Mouse (Mus musculus): Measurements from ENCODE around the gene Gm13539. TPM values are rescaled to one million over a fixed set of nuclear protein-coding genes. Genes with fewer than 3 reads are reported as not detected.
"Not testable (repeated sequence)": the region's sequence is repeated elsewhere in the genome, so short reads cannot be mapped to it uniquely, and the experiment has no call there.

The Gm13539 gene
- polyA plus RNA-seq (2015; fragmentation: Nextera tagmentation; extraction: Ambion mirVana), result not detected in 2 replicates

DNA sequence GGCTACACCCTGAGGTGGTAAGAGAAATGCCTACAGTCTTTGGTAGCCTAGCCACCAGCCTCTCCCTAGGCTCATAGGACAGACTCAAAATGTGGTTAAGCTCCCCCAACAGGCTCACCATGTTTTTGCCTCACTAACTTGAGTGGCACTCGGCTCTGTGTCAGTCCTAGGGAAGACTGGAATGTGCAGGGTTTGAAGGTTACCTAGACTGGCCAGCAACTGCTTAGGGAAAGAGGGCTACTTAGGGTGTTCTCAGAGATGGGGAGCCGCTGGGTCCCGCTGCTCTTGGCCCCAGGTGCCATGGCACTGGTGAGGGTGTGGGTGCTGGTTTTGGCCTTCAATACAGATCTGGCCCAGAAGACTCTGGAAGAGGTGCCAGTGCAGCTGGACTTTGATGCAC, at the start of gene Gm13539:
TSS of gene Gm13539 (plus strand) at position 301 of the 400 bp plus-strand sequence.
- 77% methylated on average over 3 of the region's 3 CpGs for WGBS
- Histone ChIP-seq H3K4me3 (no peak within 1 kb of the TSS), H3K27me3 (replicated peaks) (peaks cover 10% of the 10 kb centered on the region; the same call in 1 of the 2 replicates), H3K36me3 (no peaks in the 10 kb centered on the region), H3K9me3 (no peaks in the 10 kb centered on the region), H3K9ac (no peak within 1 kb of the TSS), H3K4me1 (no peaks in the 10 kb centered on the region), H3K4me2 (no peak within 1 kb of the TSS), H3K27ac (replicated peaks) (no peak within 1 kb of the TSS)
- no peak for ATAC-seq (ENCODE audit: extremely low read depth, insufficient number of reproducible peaks, low FRiP score, low TSS enrichment)

DNA sequence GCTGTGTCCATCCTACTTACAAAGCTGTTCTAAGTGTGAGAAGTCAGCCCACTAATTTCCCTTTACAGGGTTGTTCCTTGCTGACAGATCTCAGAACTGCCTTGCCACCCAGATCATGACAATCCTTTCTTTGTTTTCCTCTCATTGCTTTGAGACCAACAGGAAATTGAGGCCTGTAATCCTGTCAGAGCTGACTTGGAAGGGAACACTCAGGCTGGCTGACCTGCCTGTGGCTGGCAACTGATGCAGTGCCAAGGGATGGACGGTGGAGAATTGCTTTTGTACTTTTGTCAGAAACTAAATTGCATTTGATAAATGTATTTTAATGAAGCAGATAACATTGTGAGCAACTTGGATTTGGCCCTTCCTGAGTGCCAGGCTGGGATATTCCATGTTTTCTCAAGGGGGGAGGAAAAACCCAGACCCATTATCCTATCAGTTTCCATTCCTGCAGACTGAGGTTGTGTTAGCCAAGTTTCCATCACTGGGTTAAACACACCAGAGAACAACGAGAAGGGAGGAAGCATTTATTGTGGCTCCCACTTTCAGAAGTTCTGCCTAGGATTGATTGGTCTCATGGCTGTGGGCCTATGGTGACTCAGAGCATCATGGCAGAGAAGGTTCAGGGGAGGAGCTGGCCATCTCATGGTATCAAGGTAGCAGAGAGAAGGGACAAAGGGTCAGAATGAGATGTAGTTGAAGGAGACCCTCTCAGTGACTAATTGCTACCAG, 48.7 kb upstream of the Gm13539 start:
- peak overlapping the region; percentile 6 for H3K27ac ChIP-seq (replicated peaks)
- no peak for ATAC-seq (ENCODE audit: extremely low read depth, insufficient number of reproducible peaks, low FRiP score, low TSS enrichment)
- H3K4me2 ChIP-seq, result no peak overlapping the region
- H3K9me3 ChIP-seq, result 0 out of 2 replicates have a peak, but pooled peaks cover 3% of the 10 kb centered on the region
- no peak overlapping the region for H3K9ac ChIP-seq
- no peak overlapping the region for H3K4me3 ChIP-seq
- H3K36me3 ChIP-seq, result no peaks in the 10 kb centered on the region
- H3K27me3 ChIP-seq (replicated peaks), result no peaks in the 10 kb centered on the region
- no peaks in the 10 kb centered on the region for H3K4me1 ChIP-seq
- 41% methylated on average over 2 of the region's 2 CpGs for WGBS

DNA sequence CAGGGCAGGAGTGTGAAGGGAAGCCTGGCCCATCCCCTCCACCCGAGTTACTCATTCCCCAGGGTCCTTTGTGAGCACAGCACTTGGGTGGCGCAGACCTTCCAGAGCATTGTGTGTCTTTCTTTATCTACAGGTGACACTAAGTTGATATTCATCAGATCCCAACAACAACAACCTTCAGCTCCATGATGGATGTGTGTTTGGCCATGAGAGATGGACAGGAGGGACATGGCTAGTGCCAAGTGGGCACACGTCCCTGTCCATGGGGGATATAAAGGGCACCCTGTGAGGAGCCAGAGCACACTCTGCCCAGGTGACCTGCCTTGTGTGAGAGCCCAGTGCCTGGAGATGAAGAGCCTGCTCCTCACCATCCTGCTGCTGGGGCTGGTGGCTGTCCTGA, 45.3 kb upstream of the Gm13539 start, which contains the start of gene Obp2b:
TSS of gene Obp2b (plus strand) at position 301 of the 400 bp plus-strand sequence.
- not testable (repeated sequence) for ATAC-seq (ENCODE audit: extremely low read depth, insufficient number of reproducible peaks, low FRiP score, low TSS enrichment); H3K27me3 ChIP-seq (replicated peaks); H3K36me3 ChIP-seq; H3K27ac ChIP-seq (replicated peaks); H3K9me3 ChIP-seq; H3K9ac ChIP-seq; H3K4me2 ChIP-seq; H3K4me1 ChIP-seq; H3K4me3 ChIP-seq
- WGBS, result 65% methylated on average over 3 of the region's 3 CpGs

DNA sequence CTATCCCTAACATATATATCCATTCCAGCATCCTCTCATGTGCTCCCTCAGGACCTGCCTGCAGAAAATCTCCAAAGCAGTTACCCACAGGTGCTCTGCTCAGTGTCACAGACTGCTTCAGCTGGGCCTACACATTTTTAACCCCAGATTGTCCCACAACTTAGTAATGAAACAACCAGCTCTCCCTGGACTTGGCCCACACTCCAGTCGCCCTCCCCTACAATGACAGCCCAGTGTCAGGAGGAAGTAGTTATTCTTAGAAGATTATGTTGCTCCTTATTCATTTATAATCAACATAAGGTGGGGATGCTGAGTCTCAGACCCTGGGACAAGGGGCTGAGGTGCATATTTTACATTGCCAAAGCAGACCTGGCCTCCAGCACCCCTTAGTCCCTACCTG, 40.4 kb upstream of the Gm13539 start:
- Histone ChIP-seq H3K27me3 (replicated peaks) (no peaks in the 10 kb centered on the region), H3K4me3 (no peak overlapping the region), H3K9ac (no peak overlapping the region), H3K36me3 (no peaks in the 10 kb centered on the region), H3K4me2 (no peak overlapping the region), H3K4me1 (no peaks in the 10 kb centered on the region), H3K27ac (replicated peaks) (no peak overlapping the region), H3K9me3 (no peaks in the 10 kb centered on the region)
- WGBS, result 58% methylated on average over 1 of the region's 1 CpGs
- no peak for ATAC-seq (ENCODE audit: extremely low read depth, insufficient number of reproducible peaks, low FRiP score, low TSS enrichment)

DNA sequence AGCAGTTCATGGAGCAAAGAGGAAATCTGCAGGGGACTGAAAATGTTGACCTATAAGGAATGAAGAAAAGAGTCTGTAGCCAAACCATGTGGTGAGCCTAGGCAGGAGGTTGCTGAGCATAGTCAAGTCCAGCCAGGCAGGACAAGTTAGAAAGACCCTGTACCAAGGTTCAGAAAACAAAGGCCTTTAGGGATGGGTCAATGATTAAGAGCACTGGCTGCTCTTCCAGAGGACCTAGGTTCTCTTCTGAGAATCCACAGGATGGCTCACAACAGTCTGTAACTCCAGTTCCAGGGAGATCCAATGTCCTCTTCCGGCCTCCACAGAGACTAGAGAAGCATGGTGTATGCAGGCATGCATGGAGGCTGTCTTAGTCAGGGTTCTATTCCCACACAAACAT, 27.9 kb upstream of the Gm13539 start:
- Histone ChIP-seq H3K4me2 (no peak overlapping the region), H3K27me3 (replicated peaks) (no peaks in the 10 kb centered on the region), H3K4me3 (no peak overlapping the region), H3K36me3 (no peaks in the 10 kb centered on the region), H3K27ac (replicated peaks) (no peak overlapping the region), H3K4me1 (no peaks in the 10 kb centered on the region), H3K9me3 (peaks cover 11% of the 10 kb centered on the region), H3K9ac (no peak overlapping the region)
- ATAC-seq (ENCODE audit: extremely low read depth, insufficient number of reproducible peaks, low FRiP score, low TSS enrichment), result no peak
- 88% methylated on average over 1 of the region's 1 CpGs for WGBS

DNA sequence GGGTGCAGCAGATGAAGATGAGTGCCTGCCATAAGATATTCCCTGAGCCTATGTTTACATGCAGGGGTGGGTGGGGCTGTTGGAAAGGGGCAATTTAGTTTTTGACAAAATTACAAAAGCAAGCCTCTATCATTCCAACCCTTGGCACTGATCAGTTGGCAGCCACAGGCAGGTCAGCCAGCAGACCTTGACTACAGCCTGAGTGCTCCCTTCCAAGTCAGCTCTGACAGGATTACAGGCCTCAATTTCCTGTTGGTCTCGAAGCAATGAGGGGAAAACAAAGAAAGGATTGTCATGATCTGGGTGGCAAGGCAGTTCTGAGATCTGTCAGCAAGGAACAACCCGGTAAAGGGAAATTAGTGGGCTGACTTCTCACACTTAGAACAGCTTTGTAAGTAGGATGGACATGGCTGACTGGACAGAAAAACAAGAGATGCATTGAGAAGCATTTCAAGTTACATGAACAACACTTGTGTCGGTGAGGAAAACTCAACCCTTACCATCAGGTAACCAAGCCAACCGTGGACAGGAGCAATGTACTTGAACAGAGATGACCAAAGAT, 23.9 kb upstream of the Gm13539 start:
- Histone ChIP-seq H3K4me2 (no peak overlapping the region), H3K27me3 (replicated peaks) (no peaks in the 10 kb centered on the region), H3K4me1 (no peaks in the 10 kb centered on the region), H3K9ac (no peak overlapping the region), H3K27ac (replicated peaks) (no peak overlapping the region), H3K4me3 (no peak overlapping the region), H3K36me3 (no peaks in the 10 kb centered on the region), H3K9me3 (peaks cover 11% of the 10 kb centered on the region)
- whole genome bisulfite sequencing, result 53% methylated on average over 4 of the region's 4 CpGs
- no peak for ATAC-seq (ENCODE audit: extremely low read depth, insufficient number of reproducible peaks, low FRiP score, low TSS enrichment)

DNA sequence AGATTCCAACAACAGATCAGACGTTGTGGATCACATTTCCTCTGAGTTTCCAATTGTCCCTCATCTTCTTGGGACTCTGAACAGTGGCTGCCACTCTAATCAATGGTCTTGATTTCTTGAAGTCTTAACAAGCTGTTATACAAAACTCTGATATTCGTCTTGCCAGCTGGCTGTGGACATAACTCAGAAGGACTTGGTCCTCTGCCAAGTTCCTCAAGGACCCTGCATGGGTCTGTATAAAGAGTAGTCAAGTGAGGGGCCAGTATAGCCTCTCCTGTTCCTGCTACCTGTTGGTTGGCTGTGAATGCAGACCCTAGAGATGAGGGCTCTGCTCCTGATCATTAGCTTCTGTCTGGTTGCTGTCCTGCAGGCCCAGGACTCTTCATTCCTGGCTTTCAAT, 16.8 kb upstream of the Gm13539 start, which contains the start of gene Lcn3:
TSS of gene Lcn3 (plus strand) at position 301 of the 400 bp plus-strand sequence.
- WGBS, result 44% methylated on average over 2 of the region's 2 CpGs
- no peaks in the 10 kb centered on the region for H3K4me1 ChIP-seq
- H3K4me3 ChIP-seq, result no peak within 1 kb of the TSS
- H3K27ac ChIP-seq (replicated peaks), result no peak within 1 kb of the TSS
- no peak within 1 kb of the TSS for H3K9ac ChIP-seq
- no peak within 1 kb of the TSS for H3K4me2 ChIP-seq
- no peak for ATAC-seq (ENCODE audit: extremely low read depth, insufficient number of reproducible peaks, low FRiP score, low TSS enrichment)
- H3K36me3 ChIP-seq, result no peaks in the 10 kb centered on the region
- no peaks in the 10 kb centered on the region for H3K9me3 ChIP-seq
- H3K27me3 ChIP-seq (replicated peaks), result no peaks in the 10 kb centered on the region; the same call in 1 of the 2 replicates

DNA sequence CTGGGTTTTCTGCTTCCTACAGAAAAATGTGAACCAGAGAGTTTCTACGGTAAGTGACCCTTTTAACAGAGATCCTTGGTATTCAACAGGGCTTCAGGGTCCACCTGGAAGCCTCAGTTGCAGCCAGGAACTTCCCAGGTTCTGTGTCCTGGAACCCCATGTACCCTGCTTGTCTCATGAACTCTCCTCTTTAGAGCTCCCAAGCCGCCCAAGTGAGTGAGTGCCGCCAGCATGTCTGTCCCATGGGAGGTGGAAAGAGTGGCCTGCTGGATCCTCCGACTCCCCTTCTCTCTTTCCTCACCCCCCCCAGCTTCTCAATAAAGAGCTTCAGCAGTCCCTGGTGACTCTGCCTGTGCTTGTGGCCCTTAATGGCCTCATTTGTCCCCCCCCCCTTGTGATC, 14.3 kb upstream of the Gm13539 start:
- no peak overlapping the region for H3K27ac ChIP-seq (replicated peaks)
- no peaks in the 10 kb centered on the region for H3K9me3 ChIP-seq
- no peak overlapping the region for H3K4me3 ChIP-seq
- H3K27me3 ChIP-seq (replicated peaks), result no peaks in the 10 kb centered on the region; the same call in 1 of the 2 replicates
- H3K4me1 ChIP-seq, result no peaks in the 10 kb centered on the region
- no peak overlapping the region for H3K9ac ChIP-seq
- WGBS, result 61% methylated on average over 4 of the region's 4 CpGs
- no peaks in the 10 kb centered on the region for H3K36me3 ChIP-seq
- no peak overlapping the region for H3K4me2 ChIP-seq
- no peak for ATAC-seq (ENCODE audit: extremely low read depth, insufficient number of reproducible peaks, low FRiP score, low TSS enrichment)

DNA sequence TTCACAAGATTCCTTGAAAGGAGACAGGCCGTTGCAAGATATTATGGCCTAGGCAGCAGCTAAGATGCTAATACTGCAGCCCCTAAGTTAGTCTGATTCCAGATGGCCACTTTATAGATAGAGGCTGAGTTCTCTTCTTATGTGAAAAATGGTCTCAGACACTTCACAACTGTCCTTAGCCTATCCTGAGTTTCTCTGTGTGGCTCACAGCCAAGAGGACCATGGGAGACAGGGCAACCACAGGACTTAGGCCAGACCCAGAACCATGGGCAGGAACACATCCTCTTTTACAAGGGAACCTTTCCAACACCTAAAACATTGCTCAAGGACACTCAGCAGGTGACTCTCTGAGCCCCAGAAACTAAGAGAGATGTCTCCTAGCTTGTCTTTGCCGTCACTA, 8.6 kb upstream of the Gm13539 start:
- Histone ChIP-seq H3K27me3 (replicated peaks) (no peaks in the 10 kb centered on the region), H3K36me3 (no peaks in the 10 kb centered on the region), H3K4me2 (no peak overlapping the region), H3K9ac (no peak overlapping the region), H3K4me3 (no peak overlapping the region), H3K4me1 (no peaks in the 10 kb centered on the region), H3K27ac (replicated peaks) (no peak overlapping the region), H3K9me3 (no peaks in the 10 kb centered on the region)
- no peak for ATAC-seq (ENCODE audit: extremely low read depth, insufficient number of reproducible peaks, low FRiP score, low TSS enrichment)
- 73% methylated on average over 2 of the region's 2 CpGs for WGBS

DNA sequence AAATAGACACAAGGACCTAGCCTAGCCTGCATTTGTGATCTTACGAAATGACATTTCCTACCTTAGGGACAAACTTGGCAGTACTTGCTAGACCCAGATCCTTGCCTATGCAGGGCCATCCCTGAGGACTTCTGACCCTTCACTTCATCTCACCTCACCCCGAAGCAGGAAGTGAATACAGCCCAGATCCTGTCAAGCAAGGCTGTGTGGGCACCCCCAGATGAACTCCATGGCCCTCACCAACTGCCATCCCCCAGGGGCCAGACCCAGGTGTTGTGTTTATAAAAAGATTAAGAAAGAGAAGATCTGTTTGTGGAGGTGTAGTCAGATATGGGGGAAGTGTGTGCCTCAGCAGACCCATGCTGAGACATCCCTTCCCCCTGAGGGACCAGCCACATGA, 7.4 kb upstream of the Gm13539 start:
- Histone ChIP-seq H3K9me3 (no peaks in the 10 kb centered on the region), H3K4me2 (no peak overlapping the region), H3K4me3 (no peak overlapping the region), H3K9ac (no peak overlapping the region), H3K27me3 (replicated peaks) (no peaks in the 10 kb centered on the region), H3K4me1 (no peaks in the 10 kb centered on the region), H3K36me3 (no peaks in the 10 kb centered on the region), H3K27ac (replicated peaks) (no peak overlapping the region)
- WGBS, result 57% methylated on average over 2 of the region's 2 CpGs
- ATAC-seq (ENCODE audit: extremely low read depth, insufficient number of reproducible peaks, low FRiP score, low TSS enrichment), result no peak

DNA sequence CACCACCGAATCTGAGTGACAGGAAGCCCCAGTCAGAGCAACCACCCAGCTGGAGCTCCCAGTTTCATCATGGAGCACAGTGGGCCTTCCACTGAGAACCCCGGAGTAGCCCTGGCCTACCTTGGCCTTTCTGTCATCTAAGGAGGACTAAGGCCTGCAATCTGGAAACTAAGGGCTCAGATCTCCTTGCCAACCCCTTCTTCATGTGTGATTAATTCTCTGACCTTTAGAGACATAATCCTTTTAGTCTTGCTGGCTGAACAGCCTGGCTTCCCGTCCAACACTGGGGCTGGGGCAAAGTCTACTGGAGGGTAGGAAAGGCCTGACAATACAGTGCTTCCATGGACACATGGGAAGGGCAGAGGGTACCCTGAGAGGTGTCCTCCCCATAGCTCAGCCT, 6.1 kb upstream of the Gm13539 start:
- Histone ChIP-seq H3K27ac (replicated peaks) (no peak overlapping the region), H3K27me3 (replicated peaks) (0 out of 2 replicates have a peak, but pooled peaks cover under 1% of the 10 kb centered on the region), H3K9me3 (no peaks in the 10 kb centered on the region), H3K9ac (no peak overlapping the region), H3K4me3 (no peak overlapping the region), H3K4me2 (no peak overlapping the region), H3K36me3 (no peaks in the 10 kb centered on the region), H3K4me1 (no peaks in the 10 kb centered on the region)
- ATAC-seq (ENCODE audit: extremely low read depth, insufficient number of reproducible peaks, low FRiP score, low TSS enrichment), result no peak
- WGBS, result 72% methylated on average over 3 of the region's 3 CpGs

DNA sequence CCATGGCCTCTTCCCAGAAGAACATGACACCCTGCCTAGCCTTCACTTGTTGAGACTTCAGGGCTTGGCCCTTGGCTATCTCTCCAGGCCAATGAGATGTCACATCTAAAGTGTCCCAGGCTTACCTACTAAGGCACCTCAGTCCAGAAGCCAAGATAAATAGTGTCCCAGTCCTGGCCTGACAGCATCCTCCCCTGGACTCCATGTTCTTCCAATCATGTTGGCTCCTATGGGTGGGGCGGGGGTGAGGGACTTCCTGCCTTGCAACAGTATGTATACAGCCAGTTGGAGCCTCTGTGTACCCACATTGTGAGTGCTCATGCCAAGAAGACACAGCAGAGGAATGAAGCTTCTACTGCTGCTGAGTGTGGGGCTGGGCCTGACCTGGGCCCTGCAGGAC, 5.3 kb upstream of the Gm13539 start, which contains the start of gene Lcn11:
TSS of gene Lcn11 (plus strand) at position 301 of the 400 bp plus-strand sequence.
- WGBS, result 82% methylated on average over 1 of the region's 1 CpGs
- Histone ChIP-seq H3K9me3 (no peaks in the 10 kb centered on the region), H3K4me3 (no peak within 1 kb of the TSS), H3K27me3 (replicated peaks) (0 out of 2 replicates have a peak, but pooled peaks cover 6% of the 10 kb centered on the region), H3K27ac (replicated peaks) (no peak within 1 kb of the TSS), H3K4me1 (no peaks in the 10 kb centered on the region), H3K36me3 (no peaks in the 10 kb centered on the region), H3K9ac (no peak within 1 kb of the TSS), H3K4me2 (no peak within 1 kb of the TSS)
- ATAC-seq (ENCODE audit: extremely low read depth, insufficient number of reproducible peaks, low FRiP score, low TSS enrichment), result no peak

Measured in heart, embryonic 13.5 days (tissue).